Mouse (Mus musculus): Measurements from ENCODE around the gene Fam98b. TPM values are rescaled to one million over a fixed set of nuclear protein-coding genes. Genes with fewer than 3 reads are reported as not detected.
A peak's percentile ranks its signal among the peaks of the same experiment; 100 is the strongest.

The Fam98b gene
- polyA plus RNA-seq (2015; fragmentation: Nextera tagmentation; extraction: Ambion mirVana): 7.6 and 11.1 TPM in 2 replicates

DNA sequence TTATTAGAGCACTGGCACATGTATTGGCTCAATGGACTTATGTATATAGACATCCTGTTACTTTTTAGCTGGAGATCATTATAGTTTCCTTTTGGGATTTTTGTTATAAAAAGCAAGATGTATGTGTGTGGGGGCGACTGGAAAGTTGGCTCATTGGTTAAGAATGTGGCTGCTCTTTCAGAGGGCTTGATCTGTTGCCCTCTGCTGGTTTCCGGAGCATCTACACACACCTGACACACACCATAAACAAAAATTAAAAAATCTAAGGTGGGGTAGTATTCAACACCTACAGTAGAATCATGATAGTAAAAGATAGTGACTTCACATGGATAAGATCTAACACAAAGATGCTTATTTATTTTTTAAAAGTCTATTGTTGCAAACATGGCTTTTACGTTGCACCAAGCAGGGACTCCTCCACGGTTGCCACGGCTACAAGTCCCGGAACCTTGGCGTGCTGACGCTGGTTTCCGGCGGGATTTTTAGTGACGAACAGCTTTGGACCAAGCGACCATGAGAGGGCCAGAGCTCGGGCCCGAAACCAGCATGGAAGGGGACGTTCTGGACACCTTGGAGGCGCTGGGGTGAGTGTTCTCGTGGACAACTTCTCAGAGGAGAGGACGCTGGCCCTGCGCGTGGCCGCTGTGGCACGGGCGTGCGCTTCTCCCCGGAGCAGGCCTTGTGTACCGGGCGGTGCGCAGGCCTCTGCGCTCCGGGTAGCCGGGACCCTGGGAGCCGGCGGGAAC is at the start of gene Fam98b:
Gene Fam98b, plus strand, starts transcription at position 485 of the 746 bp plus-strand sequence.
- Histone ChIP-seq H3K27me3 (replicated peaks; ENCODE audit: control insufficient read depth, insufficient read depth, low read length) (no peaks in the 10 kb centered on the region), H3K9me3 (ENCODE audit: control insufficient read depth, low read length) (no peaks in the 10 kb centered on the region), H3K4me1 (ENCODE audit: control insufficient read depth, insufficient read depth, low read depth, low read length) (peaks cover 13% of the 10 kb centered on the region), H3K9ac (ENCODE audit: low read depth, low read length) (peak within 1 kb of the TSS; percentile 95), H3K4me2 (ENCODE audit: low read length) (peak within 1 kb of the TSS; percentile 88), H3K27ac (ENCODE audit: low read depth, low read length) (peak within 1 kb of the TSS; percentile 91), H3K4me3 (ENCODE audit: low read length) (peak within 1 kb of the TSS; percentile 78), H3K36me3 (ENCODE audit: control insufficient read depth, insufficient read depth, low read length) (no peaks in the 10 kb centered on the region)
- WGBS: 2% methylated on average over 33 of the region's 33 CpGs
- ATAC-seq: peak; percentile 99

GRCm38 (mm10) chr2:117200869-117201338 is 48.6 kb upstream of the Fam98b start:
- WGBS: 16% methylated on average over 9 of the region's 9 CpGs
- no peak for ATAC-seq
- no peak overlapping the region for H3K9ac ChIP-seq (ENCODE audit: low read depth, low read length)
- no peaks in the 10 kb centered on the region for H3K36me3 ChIP-seq (ENCODE audit: control insufficient read depth, insufficient read depth, low read length)
- no peaks in the 10 kb centered on the region for H3K4me1 ChIP-seq (ENCODE audit: control insufficient read depth, insufficient read depth, low read depth, low read length)
- H3K27ac ChIP-seq (ENCODE audit: low read depth, low read length): no peak overlapping the region
- no peaks in the 10 kb centered on the region for H3K27me3 ChIP-seq (replicated peaks; ENCODE audit: control insufficient read depth, insufficient read depth, low read length)
- no peak overlapping the region for H3K4me2 ChIP-seq (ENCODE audit: low read length)
- H3K9me3 ChIP-seq (ENCODE audit: control insufficient read depth, low read length): no peaks in the 10 kb centered on the region
- no peak overlapping the region for H3K4me3 ChIP-seq (ENCODE audit: low read length)

- Histone ChIP-seq H3K4me3 (ENCODE audit: low read length) (no peak overlapping the region), H3K36me3 (ENCODE audit: control insufficient read depth, insufficient read depth, low read length) (no peaks in the 10 kb centered on the region), H3K4me1 (ENCODE audit: control insufficient read depth, insufficient read depth, low read depth, low read length) (no peaks in the 10 kb centered on the region), H3K27me3 (replicated peaks; ENCODE audit: control insufficient read depth, insufficient read depth, low read length) (no peaks in the 10 kb centered on the region), H3K9ac (ENCODE audit: low read depth, low read length) (no peak overlapping the region), H3K27ac (ENCODE audit: low read depth, low read length) (no peak overlapping the region), H3K9me3 (ENCODE audit: control insufficient read depth, low read length) (no peaks in the 10 kb centered on the region), H3K4me2 (ENCODE audit: low read length) (no peak overlapping the region)
- WGBS: 77% methylated on average over 5 of the region's 5 CpGs
- ATAC-seq: no peak
Observed at GRCm38 (mm10) chr2:117203350-117203749, 46.2 kb upstream of the Fam98b start.

GRCm38 (mm10) chr2:117204534-117204933 is 45.0 kb upstream of the Fam98b start:
- Histone ChIP-seq H3K27me3 (replicated peaks; ENCODE audit: control insufficient read depth, insufficient read depth, low read length) (no peaks in the 10 kb centered on the region), H3K4me1 (ENCODE audit: control insufficient read depth, insufficient read depth, low read depth, low read length) (no peaks in the 10 kb centered on the region), H3K4me2 (ENCODE audit: low read length) (no peak overlapping the region), H3K9ac (ENCODE audit: low read depth, low read length) (no peak overlapping the region), H3K36me3 (ENCODE audit: control insufficient read depth, insufficient read depth, low read length) (no peaks in the 10 kb centered on the region), H3K4me3 (ENCODE audit: low read length) (no peak overlapping the region), H3K9me3 (ENCODE audit: control insufficient read depth, low read length) (no peaks in the 10 kb centered on the region), H3K27ac (ENCODE audit: low read depth, low read length) (no peak overlapping the region)
- WGBS: 67% methylated on average over 3 of the region's 3 CpGs
- ATAC-seq: no peak

- WGBS: 71% methylated on average over 6 of the region's 6 CpGs
- H3K9ac ChIP-seq (ENCODE audit: low read depth, low read length): no peak overlapping the region
- no peak overlapping the region for H3K4me3 ChIP-seq (ENCODE audit: low read length)
- H3K4me2 ChIP-seq (ENCODE audit: low read length): no peak overlapping the region
- H3K4me1 ChIP-seq (ENCODE audit: control insufficient read depth, insufficient read depth, low read depth, low read length): no peaks in the 10 kb centered on the region
- no peak for ATAC-seq
- no peaks in the 10 kb centered on the region for H3K36me3 ChIP-seq (ENCODE audit: control insufficient read depth, insufficient read depth, low read length)
- H3K27me3 ChIP-seq (replicated peaks; ENCODE audit: control insufficient read depth, insufficient read depth, low read length): no peaks in the 10 kb centered on the region
- no peak overlapping the region for H3K27ac ChIP-seq (ENCODE audit: low read depth, low read length)
- H3K9me3 ChIP-seq (ENCODE audit: control insufficient read depth, low read length): no peaks in the 10 kb centered on the region
Observed at GRCm38 (mm10) chr2:117205066-117205465, 44.5 kb upstream of the Fam98b start.

DNA sequence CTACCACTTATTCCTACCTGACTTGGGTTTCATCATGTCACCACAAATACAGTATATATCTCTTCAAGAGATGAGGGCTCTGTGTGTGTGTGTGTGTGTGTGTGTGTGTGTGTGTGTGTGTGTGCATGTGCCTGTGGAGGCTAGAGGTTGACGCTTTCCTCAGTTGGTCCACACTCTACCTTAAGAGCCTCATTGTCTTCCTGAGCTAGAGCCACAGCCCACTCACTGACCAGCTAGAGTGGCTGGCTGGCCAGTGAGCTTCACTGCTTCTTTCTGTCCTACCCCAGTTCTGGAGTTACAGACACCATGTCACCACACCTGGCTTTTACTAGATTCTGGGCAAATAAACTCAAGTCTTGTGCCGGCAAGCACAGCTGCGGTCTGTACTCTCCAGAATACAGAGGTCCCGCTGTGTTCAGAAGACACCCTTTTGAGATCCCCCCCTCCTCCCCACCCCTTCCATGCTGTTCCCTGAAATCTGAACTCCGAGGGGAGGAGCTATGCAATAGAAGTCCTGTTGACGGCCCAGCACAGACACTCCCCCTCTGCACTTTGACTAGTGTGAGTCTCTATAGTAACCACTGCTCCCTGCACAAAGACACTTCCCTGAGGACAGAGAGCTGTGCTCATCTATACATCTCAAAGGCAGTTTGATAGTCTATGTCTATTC is 39.0 kb upstream of the Fam98b start:
- H3K9ac ChIP-seq (ENCODE audit: low read depth, low read length): no peak overlapping the region
- H3K27ac ChIP-seq (ENCODE audit: low read depth, low read length): no peak overlapping the region
- peak; percentile 98 for ATAC-seq

DNA sequence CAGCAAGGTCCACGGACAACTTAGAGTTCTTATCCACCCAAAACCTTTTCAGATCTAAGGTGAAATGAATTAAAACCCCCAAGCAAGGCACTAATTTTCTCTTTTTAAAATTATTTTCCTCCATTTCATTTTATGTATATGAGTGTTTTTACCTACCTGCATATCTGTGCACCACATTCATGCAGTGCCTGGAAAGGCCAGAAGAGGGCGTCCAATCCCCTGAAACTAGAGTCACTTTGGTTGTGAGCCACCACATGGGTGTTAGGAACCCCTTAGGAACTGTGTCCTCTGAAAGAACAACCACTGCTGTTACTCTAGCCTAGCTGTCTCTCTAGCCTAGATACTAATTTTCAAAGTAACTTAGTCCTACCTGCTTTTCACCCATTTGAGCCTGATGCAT is 33.4 kb upstream of the Fam98b start:
- WGBS: 62% methylated on average over 2 of the region's 2 CpGs
- H3K4me2 ChIP-seq (ENCODE audit: low read length): no peak overlapping the region
- no peak overlapping the region for H3K9ac ChIP-seq (ENCODE audit: low read depth, low read length)
- H3K36me3 ChIP-seq (ENCODE audit: control insufficient read depth, insufficient read depth, low read length): no peaks in the 10 kb centered on the region
- no peaks in the 10 kb centered on the region for H3K27me3 ChIP-seq (replicated peaks; ENCODE audit: control insufficient read depth, insufficient read depth, low read length)
- no peaks in the 10 kb centered on the region for H3K9me3 ChIP-seq (ENCODE audit: control insufficient read depth, low read length)
- no peak overlapping the region for H3K27ac ChIP-seq (ENCODE audit: low read depth, low read length)
- ATAC-seq: no peak
- no peaks in the 10 kb centered on the region for H3K4me1 ChIP-seq (ENCODE audit: control insufficient read depth, insufficient read depth, low read depth, low read length)
- no peak overlapping the region for H3K4me3 ChIP-seq (ENCODE audit: low read length)

More for the DNA sequence above, 39.0 kb upstream of the Fam98b start:
- Histone ChIP-seq H3K4me3 (ENCODE audit: low read length) (no peak overlapping the region), H3K9me3 (ENCODE audit: control insufficient read depth, low read length) (no peaks in the 10 kb centered on the region), H3K4me1 (ENCODE audit: control insufficient read depth, insufficient read depth, low read depth, low read length) (peaks cover 4% of the 10 kb centered on the region; the same call in 1 of the 2 replicates), H3K27me3 (replicated peaks; ENCODE audit: control insufficient read depth, insufficient read depth, low read length) (no peaks in the 10 kb centered on the region), H3K36me3 (ENCODE audit: control insufficient read depth, insufficient read depth, low read length) (no peaks in the 10 kb centered on the region), H3K4me2 (ENCODE audit: low read length) (peak overlapping the region; percentile 31)
- 2% methylated on average over 6 of the region's 6 CpGs for WGBS

GRCm38 (mm10) chr2:117217695-117218216 is 31.8 kb upstream of the Fam98b start:
- H3K9me3 ChIP-seq (ENCODE audit: control insufficient read depth, low read length): no peaks in the 10 kb centered on the region
- H3K9ac ChIP-seq (ENCODE audit: low read depth, low read length): no peak overlapping the region
- H3K36me3 ChIP-seq (ENCODE audit: control insufficient read depth, insufficient read depth, low read length): no peaks in the 10 kb centered on the region
- H3K27me3 ChIP-seq (replicated peaks; ENCODE audit: control insufficient read depth, insufficient read depth, low read length): no peaks in the 10 kb centered on the region
- 7% methylated on average over 13 of the region's 15 CpGs for WGBS
- H3K4me3 ChIP-seq (ENCODE audit: low read length): no peak overlapping the region
- ATAC-seq: no peak
- no peaks in the 10 kb centered on the region for H3K4me1 ChIP-seq (ENCODE audit: control insufficient read depth, insufficient read depth, low read depth, low read length)
- 0 out of 2 replicates have a peak overlapping the region, but pooled peaks have one; percentile 34 for H3K4me2 ChIP-seq (ENCODE audit: low read length)
- no peak overlapping the region for H3K27ac ChIP-seq (ENCODE audit: low read depth, low read length)

DNA sequence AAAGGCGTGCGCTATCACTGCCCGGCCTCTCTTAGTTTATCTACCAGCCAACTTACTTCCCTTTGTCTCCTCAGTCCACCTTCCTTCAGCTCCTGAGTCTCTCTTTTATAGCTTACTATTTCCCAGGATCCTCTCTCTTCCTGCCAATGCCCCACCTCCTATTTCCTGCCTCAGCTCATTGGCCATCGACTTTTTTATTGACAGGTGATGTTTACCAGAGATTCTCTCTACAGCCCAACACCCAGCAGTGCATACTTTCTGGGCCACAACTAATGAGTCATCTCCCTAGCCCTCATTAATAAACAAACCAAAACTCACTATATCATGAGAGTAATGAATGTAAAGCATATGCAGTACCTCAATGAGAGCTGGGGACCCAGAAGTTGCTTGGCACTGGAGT is 30.0 kb upstream of the Fam98b start:
- WGBS: 100% methylated on average over 4 of the region's 4 CpGs
- ATAC-seq: no peak
- H3K36me3 ChIP-seq (ENCODE audit: control insufficient read depth, insufficient read depth, low read length): no peaks in the 10 kb centered on the region
- H3K4me3 ChIP-seq (ENCODE audit: low read length): no peak overlapping the region
- no peaks in the 10 kb centered on the region for H3K9me3 ChIP-seq (ENCODE audit: control insufficient read depth, low read length)
- H3K9ac ChIP-seq (ENCODE audit: low read depth, low read length): no peak overlapping the region
- H3K4me2 ChIP-seq (ENCODE audit: low read length): no peak overlapping the region
- H3K27ac ChIP-seq (ENCODE audit: low read depth, low read length): no peak overlapping the region
- H3K27me3 ChIP-seq (replicated peaks; ENCODE audit: control insufficient read depth, insufficient read depth, low read length): no peaks in the 10 kb centered on the region
- H3K4me1 ChIP-seq (ENCODE audit: control insufficient read depth, insufficient read depth, low read depth, low read length): no peaks in the 10 kb centered on the region

Measured in hindbrain, embryonic 16.5 days (tissue).